In the genomic region with DNA sequence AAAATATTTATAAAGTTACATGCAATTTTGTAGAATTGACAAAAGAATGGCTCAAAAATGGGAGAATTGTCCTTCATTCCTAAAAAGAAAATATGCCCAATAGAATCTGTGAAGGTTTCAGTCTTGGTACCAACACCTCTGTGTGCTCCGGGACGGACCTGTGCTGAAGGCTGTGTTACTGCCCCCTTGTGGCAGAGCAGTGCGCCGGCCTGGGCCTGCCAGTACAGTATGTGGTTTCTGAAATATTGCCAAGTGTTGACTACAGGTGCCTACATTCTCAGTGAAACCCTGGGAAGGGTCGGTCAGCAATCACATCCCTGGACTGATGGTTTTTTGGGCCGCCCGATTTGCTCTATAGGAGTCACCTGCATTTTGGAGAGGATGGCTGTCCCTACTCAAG, we compare ENCODE assay signal across 8 mouse cellular contexts. TPM values are rescaled to one million over a fixed set of nuclear protein-coding genes. Genes with fewer than 3 reads are reported as not detected.
DNase-seq lines count a peak whose midpoint lies in the region; ATAC-seq lines count a peak whose summit lies in the region.

No protein-coding gene starts in this region.

- H3K4me3 ChIP-seq in embryonic facial prominence, embryonic 14.5 days (ENCODE audit: low read depth, low read length): no peak overlapping the region
- no peak overlapping the region for H3K4me3 ChIP-seq in heart, embryonic 10.5 days
- H3K4me3 ChIP-seq in kidney, embryonic 14.5 days (ENCODE audit: low read length): no peak overlapping the region
- no peak overlapping the region for H3K4me3 ChIP-seq in liver, embryonic 12.5 days
- no peak overlapping the region for H3K4me3 ChIP-seq in neural tube, embryonic 14.5 days (ENCODE audit: low read depth, low read length)

- no peaks in the 10 kb centered on the region for H3K9me3 ChIP-seq in embryonic facial prominence, embryonic 14.5 days (ENCODE audit: control insufficient read depth, low read length)
- no peaks in the 10 kb centered on the region for H3K9me3 ChIP-seq in heart, embryonic 10.5 days
- no peaks in the 10 kb centered on the region for H3K9me3 ChIP-seq in kidney, embryonic 14.5 days (ENCODE audit: control insufficient read depth, low read length)
- no peaks in the 10 kb centered on the region for H3K9me3 ChIP-seq in liver, embryonic 12.5 days (replicated peaks)
- H3K9me3 ChIP-seq in neural tube, embryonic 14.5 days (ENCODE audit: control insufficient read depth, low read length): no peaks in the 10 kb centered on the region

- no peak overlapping the region for H3K4me2 ChIP-seq in embryonic facial prominence, embryonic 14.5 days (ENCODE audit: low read depth, low read length)
- H3K4me2 ChIP-seq in kidney, embryonic 14.5 days (replicated peaks; ENCODE audit: low read depth, low read length): no peak overlapping the region
- no peak overlapping the region for H3K4me2 ChIP-seq in liver, embryonic 12.5 days
- H3K4me2 ChIP-seq in neural tube, embryonic 14.5 days (ENCODE audit: low read depth, low read length): no peak overlapping the region

- ATAC-seq in embryonic facial prominence, embryonic 14.5 days (ENCODE audit: low read depth): peak; percentile 85
- peak; percentile 75; the same call in 1 of the 2 replicates for ATAC-seq in kidney, embryonic 14.5 days (ENCODE audit: low FRiP score, low TSS enrichment)
- peak; percentile 76 for ATAC-seq in liver, embryonic 12.5 days
- peak; percentile 68; the same call in 1 of the 2 replicates for ATAC-seq in neural tube, embryonic 14.5 days (ENCODE audit: low read depth)

- H3K9ac ChIP-seq in embryonic facial prominence, embryonic 14.5 days (ENCODE audit: low read depth, low read length): no peak overlapping the region
- no peak overlapping the region for H3K9ac ChIP-seq in kidney, embryonic 14.5 days (ENCODE audit: low read depth, low read length)
- H3K9ac ChIP-seq in liver, embryonic 12.5 days: no peak overlapping the region
- no peak overlapping the region for H3K9ac ChIP-seq in neural tube, embryonic 14.5 days (replicated peaks; ENCODE audit: low read depth, low read length)

- no peaks in the 10 kb centered on the region for H3K27me3 ChIP-seq in embryonic facial prominence, embryonic 14.5 days (replicated peaks; ENCODE audit: control insufficient read depth, insufficient read depth, low read length)
- H3K27me3 ChIP-seq in heart, embryonic 10.5 days (ENCODE audit: insufficient read depth, poor library complexity, severe bottlenecking): no peaks in the 10 kb centered on the region
- no peaks in the 10 kb centered on the region for H3K27me3 ChIP-seq in kidney, embryonic 14.5 days (ENCODE audit: control insufficient read depth, insufficient read depth, low read length)
- no peaks in the 10 kb centered on the region for H3K27me3 ChIP-seq in liver, embryonic 12.5 days (replicated peaks)
- H3K27me3 ChIP-seq in neural tube, embryonic 14.5 days (ENCODE audit: control insufficient read depth, insufficient read depth, low read length): no peaks in the 10 kb centered on the region

- no peaks in the 10 kb centered on the region for H3K4me1 ChIP-seq in embryonic facial prominence, embryonic 14.5 days (ENCODE audit: control insufficient read depth, insufficient read depth, low read length)
- H3K4me1 ChIP-seq in heart, embryonic 10.5 days: no peaks in the 10 kb centered on the region
- H3K4me1 ChIP-seq in kidney, embryonic 14.5 days (ENCODE audit: control insufficient read depth, insufficient read depth, low read length): no peaks in the 10 kb centered on the region
- H3K4me1 ChIP-seq in liver, embryonic 12.5 days: no peaks in the 10 kb centered on the region
- H3K4me1 ChIP-seq in neural tube, embryonic 14.5 days (ENCODE audit: control insufficient read depth, insufficient read depth, low read length): no peaks in the 10 kb centered on the region

- no peak overlapping the region for H3K27ac ChIP-seq in embryonic facial prominence, embryonic 14.5 days (replicated peaks; ENCODE audit: low read depth, low read length)
- no peak overlapping the region for H3K27ac ChIP-seq in heart, embryonic 10.5 days
- no peak overlapping the region for H3K27ac ChIP-seq in kidney, embryonic 14.5 days (ENCODE audit: low read depth, low read length)
- H3K27ac ChIP-seq in liver, embryonic 12.5 days: no peak overlapping the region
- no peak overlapping the region for H3K27ac ChIP-seq in neural tube, embryonic 14.5 days (ENCODE audit: low read depth, low read length)

- H3K36me3 ChIP-seq in embryonic facial prominence, embryonic 14.5 days (ENCODE audit: control insufficient read depth, insufficient read depth, low read length): peaks cover 84% of the 10 kb centered on the region
- H3K36me3 ChIP-seq in heart, embryonic 10.5 days: peaks cover 84% of the 10 kb centered on the region
- peaks cover 73% of the 10 kb centered on the region for H3K36me3 ChIP-seq in kidney, embryonic 14.5 days (ENCODE audit: control insufficient read depth, insufficient read depth, low read length)
- H3K36me3 ChIP-seq in liver, embryonic 12.5 days: peaks cover 71% of the 10 kb centered on the region
- H3K36me3 ChIP-seq in neural tube, embryonic 14.5 days (ENCODE audit: control insufficient read depth, insufficient read depth, low read length): peaks cover 67% of the 10 kb centered on the region

- peak; percentile 91 for DNase-seq in CD4-positive, CD25-positive, alpha-beta regulatory T cell, adult 2 months (ENCODE audit: low read depth, low spot score)
- DNase-seq in adrenal gland, postnatal 25 days: peak; percentile 85
- peak; percentile 88 for DNase-seq in embryonic facial prominence, embryonic 14.5 days (ENCODE audit: low spot score)
- DNase-seq in heart, embryonic 10.5 days (ENCODE audit: low spot score): peak; percentile 90
- peak; percentile 88 for DNase-seq in testis, postnatal 10 days (ENCODE audit: low spot score)

- 24% methylated on average over 7 of the region's 7 CpGs for WGBS in embryonic facial prominence, embryonic 14.5 days
- WGBS in heart, embryonic 10.5 days: 32% methylated on average over 7 of the region's 7 CpGs
- 39% methylated on average over 7 of the region's 7 CpGs for WGBS in kidney, embryonic 14.5 days
- 29% methylated on average over 7 of the region's 7 CpGs for WGBS in liver, embryonic 12.5 days (ENCODE audit: insufficient replicate concordance)
- 33% methylated on average over 7 of the region's 7 CpGs for WGBS in neural tube, embryonic 14.5 days

RNA-seq across cellular contexts. Expression of a gene that starts 8.7 kb away (rescaled TPM):
- 171 and 182 TPM in 2 replicates for total RNA-seq in adrenal gland, postnatal 25 days (2021)
- polyA plus RNA-seq in embryonic facial prominence, embryonic 14.5 days (2014; fragmentation: Nextera tagmentation; extraction: Ambion mirVana): 224 and 237 TPM in 2 replicates
- polyA plus RNA-seq in heart, embryonic 10.5 days (2016; fragmentation: Nextera tagmentation; extraction: Ambion mirVana): 167 and 170 TPM in 2 replicates
- polyA plus RNA-seq in kidney, embryonic 14.5 days (2014; fragmentation: Nextera tagmentation; extraction: Ambion mirVana): 204 and 205 TPM in 2 replicates
- polyA plus RNA-seq in liver, embryonic 12.5 days (2016; fragmentation: Nextera tagmentation; extraction: Ambion mirVana): 135 and 137 TPM in 2 replicates
- polyA plus RNA-seq in neural tube, embryonic 14.5 days (2014; fragmentation: Nextera tagmentation; extraction: Ambion mirVana): 427 and 428 TPM in 2 replicates

RNA-seq across cellular contexts. Expression of a gene that starts 20.3 kb away (rescaled TPM):
- 39.1 and 46.2 TPM in 2 replicates for total RNA-seq in adrenal gland, postnatal 25 days (2021)
- polyA plus RNA-seq in embryonic facial prominence, embryonic 14.5 days (2014; fragmentation: Nextera tagmentation; extraction: Ambion mirVana): 15.3 and 20.1 TPM in 2 replicates
- 10.9 and 17.0 TPM in 2 replicates for polyA plus RNA-seq in heart, embryonic 10.5 days (2016; fragmentation: Nextera tagmentation; extraction: Ambion mirVana)
- polyA plus RNA-seq in kidney, embryonic 14.5 days (2014; fragmentation: Nextera tagmentation; extraction: Ambion mirVana): 15.5 and 17.0 TPM in 2 replicates
- polyA plus RNA-seq in liver, embryonic 12.5 days (2016; fragmentation: Nextera tagmentation; extraction: Ambion mirVana): 19.6 and 19.8 TPM in 2 replicates
- 33.9 and 39.6 TPM in 2 replicates for polyA plus RNA-seq in neural tube, embryonic 14.5 days (2014; fragmentation: Nextera tagmentation; extraction: Ambion mirVana)

RNA-seq across cellular contexts. Expression of a gene that starts 53.8 kb away (rescaled TPM):
- total RNA-seq in adrenal gland, postnatal 25 days (2021): 52.5 and 57.8 TPM in 2 replicates
- polyA plus RNA-seq in embryonic facial prominence, embryonic 14.5 days (2014; fragmentation: Nextera tagmentation; extraction: Ambion mirVana): 21.3 and 23.0 TPM in 2 replicates
- polyA plus RNA-seq in heart, embryonic 10.5 days (2016; fragmentation: Nextera tagmentation; extraction: Ambion mirVana): 7.8 and 10.9 TPM in 2 replicates
- polyA plus RNA-seq in kidney, embryonic 14.5 days (2014; fragmentation: Nextera tagmentation; extraction: Ambion mirVana): 19.3 and 26.9 TPM in 2 replicates
- polyA plus RNA-seq in liver, embryonic 12.5 days (2016; fragmentation: Nextera tagmentation; extraction: Ambion mirVana): 2.8 and 2.9 TPM in 2 replicates
- 36.2 and 40.2 TPM in 2 replicates for polyA plus RNA-seq in neural tube, embryonic 14.5 days (2014; fragmentation: Nextera tagmentation; extraction: Ambion mirVana)

RNA-seq across cellular contexts. Expression of a gene that starts 54.8 kb away (rescaled TPM):
- not detected in 2 replicates for total RNA-seq in adrenal gland, postnatal 25 days (2021)
- not detected in 2 replicates for polyA plus RNA-seq in embryonic facial prominence, embryonic 14.5 days (2014; fragmentation: Nextera tagmentation; extraction: Ambion mirVana)
- polyA plus RNA-seq in heart, embryonic 10.5 days (2016; fragmentation: Nextera tagmentation; extraction: Ambion mirVana): not detected in 2 replicates
- not detected in 2 replicates for polyA plus RNA-seq in kidney, embryonic 14.5 days (2014; fragmentation: Nextera tagmentation; extraction: Ambion mirVana)
- polyA plus RNA-seq in liver, embryonic 12.5 days (2016; fragmentation: Nextera tagmentation; extraction: Ambion mirVana): not detected in 2 replicates
- polyA plus RNA-seq in neural tube, embryonic 14.5 days (2014; fragmentation: Nextera tagmentation; extraction: Ambion mirVana): not detected in 2 replicates
